Mouse (Mus musculus): ENCODE measurements at regions not wholly inside any gene's neighbourhood (a gene's known extent, or its start where the extent isn't known, plus 50 kb on each side); places are given as distances from the start of the nearest gene placed in this dataset.

DNA sequence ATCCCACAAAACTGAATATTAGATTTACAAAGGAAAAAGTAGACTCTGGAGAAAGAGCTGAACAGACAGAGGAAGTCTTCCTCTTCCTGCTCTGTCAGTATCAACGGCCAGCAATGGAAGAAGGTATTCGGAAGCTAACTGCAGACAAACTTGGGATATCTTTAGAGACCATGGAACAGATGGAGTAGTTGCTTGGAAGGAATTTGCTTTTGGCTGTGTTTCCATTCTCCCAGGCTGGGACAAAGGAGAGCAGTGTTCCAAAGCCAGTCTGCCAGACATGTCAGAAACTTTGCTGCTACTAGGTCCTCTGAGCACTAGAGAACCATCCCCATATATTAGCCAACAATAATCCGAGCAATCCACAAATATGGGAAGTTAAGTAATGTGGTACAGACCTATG lies 132.5 kb upstream of the Usp38 start:
- TF ChIP-seq CTCF (IDR thresholded peaks at IDR 0.05; ENCODE audit: borderline replicate concordance, insufficient read depth, low read depth, low read length): no peak
- no peak for TF ChIP-seq POLR2A (IDR thresholded peaks at IDR 0.05; ENCODE audit: borderline replicate concordance, insufficient read depth, low read length)
